Mouse (Mus musculus): ENCODE results near the gene Trio. TPM values are rescaled to one million over a fixed set of nuclear protein-coding genes. Genes with fewer than 3 reads are reported as not detected.
A peak's percentile ranks its signal among the peaks of the same experiment; 100 is the strongest.

The Trio gene
- total RNA-seq, 2 experiments from 2014 or later = 321 to 333 TPM

GRCm38 (mm10) chr15:27683206-27683605 lies 342.4 kb downstream of the Trio start:
- TF ChIP-seq CTCF (conservative IDR thresholded peaks at IDR 0.05) = no peak
- DNase-seq (ENCODE audit: low spot score in 2 of 2) = no peak
- Histone ChIP-seq H3K27ac (no peak overlapping the region), H3K4me3 (no peak overlapping the region)

- TF ChIP-seq CTCF (conservative IDR thresholded peaks at IDR 0.05) = no peak
- DNase-seq (ENCODE audit: low spot score in 2 of 2) = no peak
- Histone ChIP-seq H3K4me3 (no peak overlapping the region), H3K27ac (no peak overlapping the region)
These were observed 343.0 kb downstream of the Trio start for GRCm38 (mm10) chr15:27682619-27683018.

GRCm38 (mm10) chr15:27681419-27682187 lies 344.0 kb downstream of the Trio start, which contains the start of gene Otulinl:
Gene Otulinl (minus strand): TSS chr15:27681579.
- DNase-seq (ENCODE audit: low spot score in 2 of 2) = peak; percentile 95
- peak within 1 kb of the TSS; percentile 91 for H3K4me3 ChIP-seq
- TF ChIP-seq CTCF (conservative IDR thresholded peaks at IDR 0.05) = no peak
- peak within 1 kb of the TSS; percentile 96 for H3K27ac ChIP-seq

GRCm38 (mm10) chr15:27680997-27681396 lies 344.7 kb downstream of the Trio start:
- H3K27ac ChIP-seq = peak overlapping the region; percentile 96
- DNase-seq (ENCODE audit: low spot score in 2 of 2) = no peak
- no peak for TF ChIP-seq CTCF (conservative IDR thresholded peaks at IDR 0.05)
- H3K4me3 ChIP-seq = peak overlapping the region; percentile 91

Other genes with a start within 250 kb of the Trio start
- gene Dnah5, start 177.9 kb upstream of the Trio start, total RNA-seq (2021) = 1 to 10 TPM; 3.5 to 4.5 TPM